ENCODE assay signal across 8 mouse cellular contexts in the genomic region with DNA sequence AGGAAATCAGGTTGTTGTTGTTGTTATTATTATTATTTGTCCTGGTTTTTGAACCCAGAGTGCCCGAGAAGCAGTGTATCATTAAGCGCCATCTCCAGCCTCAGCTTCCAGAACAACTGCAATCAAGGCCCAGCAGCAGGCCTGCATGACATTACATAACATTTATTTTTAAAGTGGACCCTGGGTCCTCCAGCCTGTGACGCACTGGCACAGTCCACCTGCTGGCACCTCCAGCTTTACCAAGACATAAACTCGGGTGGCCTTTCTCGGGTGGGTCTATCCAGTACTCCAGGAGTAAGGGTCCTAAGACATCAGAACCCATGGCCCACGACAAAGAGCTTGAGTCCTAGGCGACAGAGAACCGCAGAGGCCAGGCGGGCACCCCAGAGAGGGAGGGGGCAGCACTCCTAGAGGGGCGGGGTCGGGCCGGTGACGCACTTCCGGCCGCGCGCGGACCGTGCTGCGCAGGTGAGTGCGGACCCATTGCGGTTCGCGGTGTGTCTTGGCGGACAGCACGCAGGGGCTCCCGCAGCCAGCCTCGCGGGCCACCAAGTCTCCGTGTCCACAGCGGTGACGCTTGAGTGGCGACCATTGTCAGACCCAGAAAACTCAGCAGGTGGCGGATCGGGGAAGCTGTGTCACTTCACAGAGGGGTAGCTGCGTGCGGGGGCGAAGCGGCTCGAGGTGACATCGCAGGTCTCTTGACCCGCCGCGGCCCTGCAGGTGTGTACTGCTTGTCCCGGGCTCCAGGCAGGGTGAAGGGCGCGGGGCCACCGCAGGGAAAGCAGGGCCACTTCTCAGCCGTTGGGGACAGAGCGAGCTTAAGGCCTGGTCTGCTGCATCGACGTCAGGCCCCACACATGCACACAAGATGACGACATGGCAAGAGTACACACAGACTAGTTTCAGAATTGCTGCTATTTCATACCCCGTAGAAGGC. TPM values are rescaled to one million over a fixed set of nuclear protein-coding genes. Genes with fewer than 3 reads are reported as not detected.
DNase-seq lines count a peak whose midpoint lies in the region; ATAC-seq and TF ChIP-seq lines count a peak whose summit lies in the region.

Zfp612 (plus strand) TSS at position 465 of the 940 bp plus-strand sequence.

- no peak for TF ChIP-seq CTCF in G1E (IDR thresholded peaks at IDR 0.05; ENCODE audit: low read depth, low read length)
- TF ChIP-seq CTCF in forebrain, postnatal 0 days (IDR thresholded peaks at IDR 0.05; ENCODE audit: low read depth) = peak; percentile 6; the same call in 1 of the 2 replicates
- TF ChIP-seq CTCF in lung, embryonic 14.5 days (IDR thresholded peaks at IDR 0.05; ENCODE audit: low read depth) = no peak

- WGBS in forebrain, postnatal 0 days = 8% methylated on average over 54 of the region's 54 CpGs
- WGBS in lung, embryonic 14.5 days = 6% methylated on average over 54 of the region's 54 CpGs

- H3K4me1 ChIP-seq in G1E (ENCODE audit: insufficient read depth, low read depth, low read length) = no peaks in the 10 kb centered on the region
- peaks cover 8% of the 10 kb centered on the region; the same call in 1 of the 2 replicates for H3K4me1 ChIP-seq in forebrain, postnatal 0 days (ENCODE audit: insufficient read depth)
- no peaks in the 10 kb centered on the region for H3K4me1 ChIP-seq in lung, embryonic 14.5 days (ENCODE audit: insufficient read depth)

- ATAC-seq in G1E (ENCODE audit: extremely low read depth, insufficient number of reproducible peaks, low FRiP score, poor library complexity, severe bottlenecking) = no peak
- ATAC-seq in forebrain, postnatal 0 days = peak; percentile 95
- peak; percentile 64 to 82 for ATAC-seq in hematopoietic stem cell, adult 5-6 weeks (replicated peaks in 1 of 2; ENCODE audit: insufficient read depth in 1 of 2, low FRiP score in 2 of 2, low TSS enrichment in 1 of 2, low read depth in 1 of 2, poor library complexity in 2 of 2, severe bottlenecking in 2 of 2)
- ATAC-seq in lung, embryonic 14.5 days (ENCODE audit: insufficient read depth) = peak; percentile 91

- H3K4me2 ChIP-seq in forebrain, postnatal 0 days (ENCODE audit: low read depth) = peak within 1 kb of the TSS; percentile 90
- H3K4me2 ChIP-seq in lung, embryonic 14.5 days = peak within 1 kb of the TSS; percentile 82

- H3K9me3 ChIP-seq in G1E (replicated peaks) = peaks cover 44% of the 10 kb centered on the region
- no peaks in the 10 kb centered on the region for H3K9me3 ChIP-seq in forebrain, postnatal 0 days (ENCODE audit: low read length)
- H3K9me3 ChIP-seq in lung, embryonic 14.5 days (ENCODE audit: low read depth, low read length) = no peaks in the 10 kb centered on the region

- H3K27me3 ChIP-seq in G1E (ENCODE audit: insufficient read depth, low read length) = no peaks in the 10 kb centered on the region; the same call in 1 of the 2 replicates
- no peaks in the 10 kb centered on the region for H3K27me3 ChIP-seq in forebrain, postnatal 0 days (ENCODE audit: insufficient read depth, low read length)
- no peaks in the 10 kb centered on the region for H3K27me3 ChIP-seq in lung, embryonic 14.5 days (ENCODE audit: insufficient read depth, low read length)

- no peaks in the 10 kb centered on the region for H3K36me3 ChIP-seq in G1E (replicated peaks)
- peaks cover 23% of the 10 kb centered on the region; the same call in 1 of the 2 replicates for H3K36me3 ChIP-seq in forebrain, postnatal 0 days (ENCODE audit: insufficient read depth)
- no peaks in the 10 kb centered on the region for H3K36me3 ChIP-seq in lung, embryonic 14.5 days (ENCODE audit: insufficient read depth)

- peak within 1 kb of the TSS; percentile 78 for H3K9ac ChIP-seq in forebrain, postnatal 0 days
- peak within 1 kb of the TSS; percentile 62 for H3K9ac ChIP-seq in lung, embryonic 14.5 days

- DNase-seq in G1E (ENCODE audit: low spot score) = no peak
- DNase-seq in cerebellum, adult 11-12 months = peak; percentile 87
- DNase-seq in forebrain, postnatal 0 days = peak; percentile 80
- peak; percentile 58 for DNase-seq in layer of hippocampus, adult 9-11 months
- peak; percentile 69 for DNase-seq in lung, embryonic 14.5 days
- DNase-seq in ovary, postnatal 10 days (ENCODE audit: low spot score) = peak; percentile 27
- peak; percentile 33 to 35 for DNase-seq in thymus, postnatal 36 days

- H3K27ac ChIP-seq in forebrain, postnatal 0 days (ENCODE audit: low read depth, low read length) = peak within 1 kb of the TSS; percentile 57; the same call in 1 of the 2 replicates
- no peak within 1 kb of the TSS for H3K27ac ChIP-seq in lung, embryonic 14.5 days (ENCODE audit: low read depth)

- H3K4me3 ChIP-seq in G1E (ENCODE audit: low read depth, low read length) = peak within 1 kb of the TSS; percentile 6; the same call in 1 of the 2 replicates
- H3K4me3 ChIP-seq in forebrain, postnatal 0 days (ENCODE audit: low read depth, low read length) = peak within 1 kb of the TSS; percentile 64
- H3K4me3 ChIP-seq in lung, embryonic 14.5 days (ENCODE audit: low read depth, low read length) = peak within 1 kb of the TSS; percentile 59

RNA-seq across cellular contexts. Expression of gene Zfp612, which starts in this region (rescaled TPM):
- total RNA-seq in G1E (2014; fragmentation: Nextera tagmentation) = not detected in 2 replicates
- 0.12 and 0.44 TPM in 2 replicates for total RNA-seq in G1E (2017)
- polyA plus RNA-seq in G1E (2012) = not detected in 2 replicates
- 13.1 and 19.6 TPM in 2 replicates for total RNA-seq in forebrain, postnatal 0 days (2014; rRNA removed)
- polyA plus RNA-seq in forebrain, postnatal 0 days (2015; fragmentation: Nextera tagmentation; extraction: Ambion mirVana) = 8.2 and 13.6 TPM in 2 replicates
- 1.4 and 4.1 TPM in 2 replicates for total RNA-seq in hematopoietic stem cell, adult 5-6 weeks (2017)
- polyA plus RNA-seq in lung, embryonic 14.5 days (2014; fragmentation: Nextera tagmentation; extraction: Ambion mirVana) = 5.4 and 5.8 TPM in 2 replicates

Comparison
In these comparisons a context has a peak if more than half of its experiments do, and no peak if none do; other contexts are left out.
1. H3K4me3 ChIP-seq: peak in every context shown above with its lines; median percentile 64 in forebrain, postnatal 0 days; 59 in lung, embryonic 14.5 days; 6 in G1E.